Mouse (Mus musculus) MEL (cell line): ENCODE measurements at regions not wholly inside any gene's neighbourhood (a gene's known extent, or its start where the extent isn't known, plus 50 kb on each side); places are given as distances from the start of the nearest gene placed in this dataset.

Experiments
- DNase-seq: peaks from one replicate; pipeline ENCODE4 v3.0.0; 2011; ENCODE audit warnings: low read depth, low spot score
- H3K27ac ChIP-seq: 2 replicates; pipeline ENCODE4 v1.5.1; 2012; ENCODE audit warnings: low read depth, mild to moderate bottlenecking, control low read depth, low read length, moderate library complexity; ENCODE audit not compliant: control insufficient read depth
- H3K27me3 ChIP-seq, 2 experiments: fragments of 150-350 bp in 1 of 2; sonication (generic) in 1 of 2; 2 replicates each; pipeline ENCODE4 v1.6.1; 2012; ENCODE audit warnings: low read length in 2 of 2, mild to moderate bottlenecking in 2 of 2, improper control_type of control experiment in 1 of 2, moderate library complexity in 1 of 2; ENCODE audit not compliant: insufficient read depth in 2 of 2, control insufficient read depth in 1 of 2
- H3K36me3 ChIP-seq, 2 experiments: 2 replicates each; pipeline ENCODE4 v1.6.1; 2012 to 2014; ENCODE audit warnings: low read length in 2 of 2, improper control_type of control experiment in 1 of 2, inconsistent platforms in 1 of 2, mild to moderate bottlenecking in 1 of 2; ENCODE audit not compliant: insufficient read depth in 2 of 2, control insufficient read depth in 1 of 2
- H3K4me1 ChIP-seq, 2 experiments: fragments of 150-350 bp in 1 of 2; sonication (generic) in 1 of 2; 2 replicates each; pipeline ENCODE4 v1.6.1; 2012; ENCODE audit warnings: low read length in 2 of 2, improper control_type of control experiment in 1 of 2, mild to moderate bottlenecking in 1 of 2; ENCODE audit not compliant: insufficient read depth in 2 of 2, control insufficient read depth in 1 of 2
- H3K4me3 ChIP-seq, 2 experiments: fragments of 150-350 bp in 1 of 2; sonication (generic) in 1 of 2; 2 replicates each; pipeline ENCODE4 v1.5.1; 2012; ENCODE audit warnings: low read depth in 2 of 2, low read length in 2 of 2, mild to moderate bottlenecking in 2 of 2, moderate library complexity in 2 of 2, control low read depth in 1 of 2, improper control_type of control experiment in 1 of 2; ENCODE audit not compliant: control insufficient read depth in 1 of 2, insufficient read depth in 1 of 2
- H3K79me2 ChIP-seq: 2 replicates; pipeline ENCODE4 v1.6.1; 2012; ENCODE audit warnings: mild to moderate bottlenecking, low read length, moderate library complexity; ENCODE audit not compliant: control insufficient read depth, poor library complexity, insufficient read depth
- H3K9ac ChIP-seq: 2 replicates; pipeline ENCODE4 v1.6.1; 2012; ENCODE audit warnings: low read depth, mild to moderate bottlenecking, control low read depth, low read length, moderate library complexity; ENCODE audit not compliant: control insufficient read depth, poor library complexity, severe bottlenecking
- H3K9me3 ChIP-seq: fragments of 150-350 bp; sonication (generic); replicated peaks from 2 replicates; pipeline ENCODE4 v1.6.1; 2012; ENCODE audit warnings: mild to moderate bottlenecking, low read length, improper control_type of control experiment, moderate library complexity; ENCODE audit not compliant: insufficient read depth
- CTCF ChIP-seq, 3 experiments: IDR thresholded peaks in 2 of 3; conservative IDR thresholded peaks in 1 of 3; 2 replicates each; pipeline ENCODE4 v1.5.1; 2011 to 2012; ENCODE audit warnings: low read length in 3 of 3, low read depth in 2 of 3, mild to moderate bottlenecking in 2 of 3, improper control_type of control experiment in 1 of 3, inconsistent platforms in 1 of 3, mixed read lengths in 1 of 3, moderate library complexity in 1 of 3; ENCODE audit not compliant: control insufficient read depth in 1 of 3, insufficient read depth in 1 of 3, poor library complexity in 1 of 3, severe bottlenecking in 1 of 3
- E2F4 ChIP-seq: IDR thresholded peaks from 2 replicates; pipeline ENCODE4 v1.6.1; 2011; ENCODE audit warnings: low read depth, low read length, improper control_type of control experiment, borderline replicate concordance
- ETS1 ChIP-seq: IDR thresholded peaks from 2 replicates; pipeline ENCODE4 v1.6.1; 2012; ENCODE audit warnings: low read depth, mild to moderate bottlenecking, inconsistent platforms, low read length, improper control_type of control experiment, moderate library complexity
- GATA1 ChIP-seq: IDR thresholded peaks from 2 replicates; pipeline ENCODE4 v1.6.1; 2011; ENCODE audit warnings: low read depth, low read length, improper control_type of control experiment
- HCFC1 ChIP-seq: IDR thresholded peaks from 2 replicates; pipeline ENCODE4 v1.6.1; 2012; ENCODE audit warnings: low read depth, mild to moderate bottlenecking, inconsistent platforms, low read length, improper control_type of control experiment, moderate library complexity
- MAZ ChIP-seq: IDR thresholded peaks from 2 replicates; pipeline ENCODE4 v1.6.1; 2012; ENCODE audit warnings: low read depth, mild to moderate bottlenecking, inconsistent platforms, low read length, improper control_type of control experiment
- MXI1 ChIP-seq: IDR thresholded peaks from 2 replicates; pipeline ENCODE4 v1.6.1; 2011; ENCODE audit warnings: mild to moderate bottlenecking, low read depth, low read length, improper control_type of control experiment
- MYC ChIP-seq: IDR thresholded peaks from 2 replicates; pipeline ENCODE4 v1.6.1; 2011; ENCODE audit warnings: low read depth, mild to moderate bottlenecking, low read length, improper control_type of control experiment, moderate library complexity
- NELFE ChIP-seq: IDR thresholded peaks from 2 replicates; pipeline ENCODE4 v1.6.1; 2011; ENCODE audit warnings: low read depth, low read length, improper control_type of control experiment
- NRF1 ChIP-seq: IDR thresholded peaks from 2 replicates; pipeline ENCODE4 v1.6.1; 2014; ENCODE audit warnings: low read depth, mild to moderate bottlenecking, inconsistent platforms, low read length, improper control_type of control experiment, moderate library complexity; ENCODE audit not compliant: poor library complexity, insufficient read depth, severe bottlenecking
- POLR2A ChIP-seq, 2 experiments: IDR thresholded peaks; 2 replicates each; pipeline ENCODE4 v1.6.1; 2011 to 2012; ENCODE audit warnings: low read length in 2 of 2, mild to moderate bottlenecking in 2 of 2, control low read depth in 1 of 2, improper control_type of control experiment in 1 of 2, low read depth in 1 of 2, moderate library complexity in 1 of 2; ENCODE audit not compliant: control insufficient read depth in 1 of 2, insufficient read depth in 1 of 2, poor library complexity in 1 of 2
- POLR2AphosphoS2 ChIP-seq: IDR thresholded peaks from 2 replicates; pipeline ENCODE4 v1.6.1; 2011; ENCODE audit warnings: low read length, improper control_type of control experiment
- POLR2AphosphoS5 ChIP-seq: IDR thresholded peaks from 2 replicates; pipeline ENCODE4 v1.6.1; 2012; ENCODE audit warnings: low read depth, borderline replicate concordance, mild to moderate bottlenecking, inconsistent platforms, low read length, moderate library complexity, mixed read lengths
- SIN3A ChIP-seq: IDR thresholded peaks from 2 replicates; pipeline ENCODE4 v1.6.1; 2012; ENCODE audit warnings: low read length, improper control_type of control experiment, inconsistent platforms
- UBTF ChIP-seq: IDR thresholded peaks from 2 replicates; pipeline ENCODE4 v1.6.1; 2012; ENCODE audit warnings: low read depth, mild to moderate bottlenecking, inconsistent platforms, low read length, improper control_type of control experiment, moderate library complexity, borderline replicate concordance; ENCODE audit not compliant: insufficient read depth
- USF1 ChIP-seq: IDR thresholded peaks from 2 replicates; pipeline ENCODE4 v1.6.1; 2014; ENCODE audit warnings: low read depth, mild to moderate bottlenecking, inconsistent platforms, low read length, improper control_type of control experiment, moderate library complexity
- USF2 ChIP-seq, 2 experiments: IDR thresholded peaks; 2 replicates each; pipeline ENCODE4 v1.6.1; 2011 to 2012; ENCODE audit warnings: improper control_type of control experiment in 2 of 2, low read length in 2 of 2, borderline replicate concordance in 1 of 2, inconsistent platforms in 1 of 2, low read depth in 1 of 2, mild to moderate bottlenecking in 1 of 2; ENCODE audit not compliant: insufficient read depth in 1 of 2
- ZC3H11A ChIP-seq: IDR thresholded peaks from 2 replicates; pipeline ENCODE4 v1.6.1; 2012; ENCODE audit warnings: low read depth, mild to moderate bottlenecking, inconsistent platforms, low read length, improper control_type of control experiment
- ZMIZ1 ChIP-seq: IDR thresholded peaks from 2 replicates; pipeline ENCODE4 v1.6.1; 2012; ENCODE audit warnings: low read depth, mild to moderate bottlenecking, inconsistent platforms, low read length, improper control_type of control experiment, moderate library complexity
- ZNF384 ChIP-seq: IDR thresholded peaks from 2 replicates; pipeline ENCODE4 v1.6.1; 2012; ENCODE audit warnings: low read depth, mild to moderate bottlenecking, inconsistent platforms, low read length, improper control_type of control experiment

DNA sequence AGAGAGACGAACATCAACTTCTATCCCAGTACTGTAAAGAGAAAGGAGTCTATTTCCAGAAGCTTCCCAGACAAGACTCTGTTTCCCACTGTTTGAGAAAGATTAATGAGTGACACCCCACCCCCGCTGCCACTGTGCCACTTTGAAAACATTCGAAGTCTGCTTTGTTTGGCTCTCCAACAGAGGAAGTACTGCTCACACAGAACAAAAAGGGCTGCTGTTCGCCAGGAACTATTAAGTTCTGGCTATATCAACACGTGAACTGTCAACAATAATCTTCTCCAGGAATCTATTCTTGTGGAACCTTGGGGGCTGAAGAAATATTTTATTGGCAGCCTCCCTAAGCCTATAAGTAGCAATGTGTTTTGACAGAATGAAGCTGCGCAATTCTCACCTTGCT, 144.7 kb upstream of the Flrt2 start:
- TF ChIP-seq MYC (no peak), USF2 (IDR thresholded peaks at IDR 0.05; ENCODE audit: borderline replicate concordance in 1 of 2, insufficient read depth in 1 of 2, low read depth in 1 of 2, low read length in 2 of 2) (no peak), ZC3H11A (no peak), MAZ (no peak), SIN3A (no peak), NELFE (no peak), NRF1 (no peak), ZNF384 (no peak), ETS1 (no peak), HCFC1 (no peak), UBTF (no peak), POLR2AphosphoS5 (no peak)
- Histone ChIP-seq H3K36me3 (no peaks in the 10 kb centered on the region), H3K4me1 (no peaks in the 10 kb centered on the region)

DNA sequence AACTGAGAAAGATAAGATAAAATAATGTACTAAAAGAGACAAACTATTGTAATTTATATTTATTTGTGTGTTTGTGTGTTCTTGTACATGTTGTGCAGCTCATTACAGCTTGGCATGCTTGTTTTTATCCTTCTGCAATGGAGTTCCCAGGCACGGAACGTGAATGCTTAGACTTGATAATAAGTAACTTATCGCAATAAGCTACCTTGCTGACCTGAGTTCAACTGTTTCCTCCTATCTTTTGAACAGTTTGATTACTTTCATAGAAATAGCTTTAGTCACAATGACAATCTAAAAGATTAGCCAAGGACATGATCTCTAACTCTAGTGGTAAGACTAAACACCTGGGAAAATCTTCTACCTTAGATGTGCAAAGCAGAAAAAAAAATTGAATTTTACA, 138.9 kb upstream of the Flrt2 start:
- H3K9ac ChIP-seq: no peak overlapping the region
- H3K27me3 ChIP-seq: no peaks in the 10 kb centered on the region
- H3K27ac ChIP-seq: no peak overlapping the region
- H3K36me3 ChIP-seq: no peaks in the 10 kb centered on the region
- no peaks in the 10 kb centered on the region for H3K9me3 ChIP-seq
- TF ChIP-seq CTCF (IDR thresholded peaks at IDR 0.05 in 2 of 3, conservative IDR thresholded peaks at IDR 0.05 in 1 of 3; ENCODE audit: control insufficient read depth in 1 of 3, insufficient read depth in 1 of 3, low read depth in 2 of 3, low read length in 3 of 3, poor library complexity in 1 of 3, severe bottlenecking in 1 of 3) (no peak), SIN3A (no peak), GATA1 (no peak), POLR2A (IDR thresholded peaks at IDR 0.05; ENCODE audit: control insufficient read depth in 1 of 2, insufficient read depth in 1 of 2, low read depth in 1 of 2, low read length in 2 of 2, poor library complexity in 1 of 2) (no peak), ZMIZ1 (no peak), POLR2AphosphoS5 (no peak), E2F4 (no peak), POLR2AphosphoS2 (no peak), MXI1 (no peak), USF1 (no peak)
- TF ChIP-seq, all 39 proteins: peak for 0
- Histone ChIP-seq H3K4me1 (no peaks in the 10 kb centered on the region), H3K4me3 (no peak overlapping the region), H3K79me2 (no peaks in the 10 kb centered on the region)
- DNase-seq: no peak

More for the DNA sequence above, 144.7 kb upstream of the Flrt2 start:
- Histone ChIP-seq H3K9me3 (no peaks in the 10 kb centered on the region), H3K4me3 (no peak overlapping the region), H3K9ac (no peak overlapping the region), H3K27ac (no peak overlapping the region), H3K79me2 (no peaks in the 10 kb centered on the region), H3K27me3 (no peaks in the 10 kb centered on the region)
- DNase-seq: no peak
